Mouse (Mus musculus) G1E-ER4 (cell line): ENCODE results near the gene Zfp457. TPM values are rescaled to one million over a fixed set of nuclear protein-coding genes. Genes with fewer than 3 reads are reported as not detected.

ENCODE experiments used
- GATA1 ChIP-seq: IDR thresholded peaks from one replicate; pipeline ENCODE4 v1.8.0; 2012; ENCODE audit warnings: low read length, inconsistent platforms
- polyA plus RNA-seq: library from polyadenylated mRNA; stranded (reverse); fragments of >175 nt; gene quantifications from 2 replicates; pipeline ENCODE4 v1.2.3, GENCODE M21; 2012

The Zfp457 gene
- 0.09 and 0.22 TPM in 2 replicates for polyA plus RNA-seq

- no peak for TF ChIP-seq GATA1
Measured at GRCm38 (mm10) chr13:67305822-67306672, at the start of gene Zfp457. TSS of gene Zfp457 (minus strand) at chr13:67306485.

DNA sequence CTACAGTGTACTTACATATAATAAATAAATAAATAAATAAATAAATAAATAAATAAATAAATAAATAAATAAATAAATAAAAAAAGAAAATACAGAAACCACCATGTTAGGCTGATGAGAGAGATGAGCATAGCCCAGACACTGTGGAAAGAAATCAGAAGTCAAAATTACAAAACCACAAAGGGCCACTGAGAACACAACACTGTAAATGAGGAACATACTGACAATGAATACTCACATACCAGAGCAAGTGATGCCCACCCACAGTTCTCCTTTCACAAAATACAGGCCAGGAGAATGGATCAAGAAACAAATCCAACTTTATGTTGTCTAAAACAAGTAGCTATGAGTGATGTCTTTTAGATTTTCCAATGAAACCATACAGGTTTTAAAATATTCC, 45.6 kb upstream of the Zfp457 start:
- no peak for TF ChIP-seq GATA1

GRCm38 (mm10) chr13:67343422-67343821, 37.1 kb upstream of the Zfp457 start:
- TF ChIP-seq GATA1, result no peak

DNA sequence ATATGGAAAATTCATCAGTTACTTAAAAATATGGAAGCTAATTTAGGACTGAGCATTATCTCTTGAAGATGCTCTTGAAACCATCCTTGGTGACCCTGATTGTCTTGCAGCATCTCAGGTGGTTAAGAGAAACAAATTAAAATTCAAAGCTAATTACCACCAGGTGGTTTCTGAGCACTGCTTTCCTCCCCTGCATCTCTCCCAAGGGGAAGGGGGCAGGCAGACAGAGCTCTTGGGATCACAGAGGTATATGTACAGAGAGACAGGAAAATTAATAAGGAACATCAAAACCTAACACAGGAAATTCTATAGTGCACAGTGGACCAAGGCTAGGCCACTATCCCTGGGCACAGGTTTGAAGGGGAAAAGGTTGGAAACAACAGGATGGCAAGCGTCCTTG, 26.6 kb upstream of the Zfp457 start:
- no peak for TF ChIP-seq GATA1

GRCm38 (mm10) chr13:67332019-67332724, 25.9 kb upstream of the Zfp457 start, which contains the start of gene Zfp595:
TSS of gene Zfp595 (minus strand) at chr13:67332570.
- TF ChIP-seq GATA1, result no peak

DNA sequence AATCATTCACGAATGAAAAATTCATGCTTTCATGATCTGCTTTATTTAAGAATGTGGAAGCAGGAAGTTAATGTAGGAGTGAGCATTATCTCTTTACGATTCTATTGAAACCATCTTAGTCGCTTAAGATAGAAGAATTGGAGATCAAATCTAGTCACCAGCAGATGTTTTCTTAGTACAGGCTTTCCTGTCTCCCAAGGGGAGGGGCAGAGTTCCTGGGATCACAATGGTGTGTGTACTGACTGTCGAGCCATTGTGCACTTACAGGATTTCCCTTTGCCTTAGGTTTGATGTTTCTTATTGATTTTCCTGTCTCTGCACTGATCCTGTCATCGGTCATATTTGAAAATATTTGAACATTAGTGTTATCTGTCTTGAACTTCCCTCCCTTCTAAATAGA, 433 bp upstream of the Zfp457 start:
- no peak for TF ChIP-seq GATA1

GRCm38 (mm10) chr13:67278314-67278713, 28.0 kb downstream of the Zfp457 start, which contains the start of gene Zfp458:
TSS of gene Zfp458 (minus strand) at chr13:67278466.
- TF ChIP-seq GATA1, result no peak

DNA sequence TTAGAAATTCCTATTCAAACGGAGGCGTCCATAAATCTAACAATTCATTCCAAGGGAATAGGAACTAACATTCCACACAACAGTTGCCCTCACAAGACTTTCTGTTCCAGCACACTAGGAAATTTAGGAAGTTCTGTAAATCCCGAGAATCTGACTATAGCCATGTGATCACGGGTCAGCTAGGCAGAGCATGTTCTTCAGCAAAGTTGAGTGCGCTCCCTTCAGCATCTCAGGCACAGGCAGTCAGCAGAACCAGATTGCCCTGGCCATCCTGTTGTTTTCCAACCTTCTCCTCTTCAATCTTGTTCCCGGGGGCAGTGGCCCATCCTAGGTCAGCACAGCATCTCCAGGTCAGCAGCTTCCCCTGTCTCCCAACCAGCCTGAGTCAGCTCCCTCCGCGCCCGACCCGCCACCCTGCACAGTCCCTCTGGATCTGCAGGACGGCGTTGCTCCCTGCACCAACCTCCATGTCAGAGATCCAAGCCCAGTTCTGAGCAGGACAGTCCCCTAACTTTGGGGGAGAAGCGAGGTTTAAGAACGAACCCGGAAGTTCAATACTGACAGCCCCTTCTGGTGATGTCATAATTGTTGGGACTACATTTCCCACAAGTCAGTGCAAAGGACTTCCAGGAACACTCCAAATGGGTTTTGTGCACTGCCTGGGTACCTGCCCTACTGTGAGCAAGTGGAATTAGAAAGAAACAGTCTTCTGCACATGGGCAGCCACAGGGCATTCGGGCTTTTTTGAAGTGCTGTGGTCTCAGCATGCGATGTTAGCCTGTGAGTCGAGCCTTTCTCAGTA, 37.5 kb downstream of the Zfp457 start:
- no peak for TF ChIP-seq GATA1

Other genes with a start within 250 kb of the Zfp457 start
- 0.02 and 0.06 TPM in 2 replicates for gene Zfp712, start 245.3 kb downstream of the Zfp457 start, polyA plus RNA-seq
- 0.06 TPM in 1 of 2 replicates, not detected in the other for gene Zfp708, start 208.5 kb downstream of the Zfp457 start, polyA plus RNA-seq
- gene Gm28557, start 197.9 kb downstream of the Zfp457 start, polyA plus RNA-seq, result 0.06 and 0.30 TPM in 2 replicates
- 0.05 TPM in 1 of 2 replicates, not detected in the other for gene Rslcan18, start 190.2 kb downstream of the Zfp457 start, polyA plus RNA-seq
- gene Zfp759, start 184.8 kb downstream of the Zfp457 start, polyA plus RNA-seq, result 0.23 and 0.27 TPM in 2 replicates
- 0.02 and 0.14 TPM in 2 replicates for gene Rsl1, start 133.3 kb downstream of the Zfp457 start, polyA plus RNA-seq
- gene Zfp455, start 112.0 kb downstream of the Zfp457 start, polyA plus RNA-seq, result 0.02 and 0.04 TPM in 2 replicates
- 0.12 and 0.16 TPM in 2 replicates for gene Zfp458, start 28.0 kb downstream of the Zfp457 start, polyA plus RNA-seq
- gene Zfp595, start 26.1 kb upstream of the Zfp457 start, polyA plus RNA-seq, result 0.11 and 0.18 TPM in 2 replicates
- not detected in 2 replicates for gene Gm28044, start 54.1 kb upstream of the Zfp457 start, polyA plus RNA-seq
- gene Zfp953, start 54.1 kb upstream of the Zfp457 start, polyA plus RNA-seq, result 0.03 TPM in 2 replicates
- gene Gm28041, start 69.2 kb upstream of the Zfp457 start, polyA plus RNA-seq, result not detected in 2 replicates
- gene Zfp456, start 69.3 kb upstream of the Zfp457 start, polyA plus RNA-seq, result 0.09 TPM in 2 replicates
- gene Zfp429, start 93.3 kb upstream of the Zfp457 start, polyA plus RNA-seq, result 0.73 and 1.1 TPM in 2 replicates
- gene Zfp459, start 114.9 kb upstream of the Zfp457 start, polyA plus RNA-seq, result not detected in 2 replicates
- gene Zfp874a, start 145.1 kb upstream of the Zfp457 start, polyA plus RNA-seq, result 0.24 and 0.28 TPM in 2 replicates
- 0.28 and 0.33 TPM in 2 replicates for gene Zfp874b, start 177.8 kb upstream of the Zfp457 start, polyA plus RNA-seq
- 0.25 and 0.38 TPM in 2 replicates for gene Zfp58, start 194.1 kb upstream of the Zfp457 start, polyA plus RNA-seq
- not detected in 2 replicates for gene Gm26965, start 219.7 kb upstream of the Zfp457 start, polyA plus RNA-seq
- 0.32 and 0.72 TPM in 2 replicates for gene Zfp87, start 219.7 kb upstream of the Zfp457 start, polyA plus RNA-seq
- 0.17 and 0.18 TPM in 2 replicates for gene Zfp748, start 247.3 kb upstream of the Zfp457 start, polyA plus RNA-seq